Mouse (Mus musculus): ENCODE measurements around the gene Gltp. TPM values are rescaled to one million over a fixed set of nuclear protein-coding genes. Genes with fewer than 3 reads are reported as not detected.

The Gltp gene
- total and polyA plus RNA-seq, 3 experiments, result 14.2 to 37.8 (median 17.0) TPM

DNA sequence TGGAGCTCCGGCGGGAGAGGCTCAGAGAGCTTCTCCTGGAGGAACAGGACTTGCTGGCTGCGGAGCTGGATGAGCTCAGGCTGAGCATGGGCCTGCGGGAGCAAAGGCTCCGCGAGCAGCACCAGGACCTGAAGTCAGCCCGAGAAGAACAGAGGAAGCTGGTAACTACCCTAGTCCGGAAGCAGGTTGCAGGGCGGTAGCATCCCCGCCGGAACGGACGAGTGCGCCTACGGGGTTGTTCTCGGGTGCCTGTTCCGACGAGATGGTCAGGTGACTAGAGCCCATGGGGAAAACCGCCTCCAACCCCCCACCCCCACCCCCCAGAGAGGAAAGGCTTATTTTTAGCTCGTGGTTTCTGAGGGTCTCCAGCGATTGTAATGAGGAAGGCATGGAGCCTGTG is 18.6 kb upstream of the Gltp start:
- H3K79me2 ChIP-seq (replicated peaks; ENCODE audit: control insufficient read depth, insufficient read depth, low read length), result no peaks in the 10 kb centered on the region
- TF ChIP-seq POLR2A (IDR thresholded peaks at IDR 0.05; ENCODE audit: insufficient read depth, low read depth, low read length) (no peak), CTCF (IDR thresholded peaks at IDR 0.05) (no peak), EP300 (IDR thresholded peaks at IDR 0.05; ENCODE audit: insufficient read depth, low read depth, low read length) (no peak)
- 90% methylated on average over 21 of the region's 21 CpGs for WGBS
- H3K4me3 ChIP-seq, result no peak overlapping the region
- intact Hi-C loops (cut with DNase I), result loop anchor here (5.0 kb wide), 1 partner anchor 98 kb away; no protein-coding TSS in a partner anchor
- no peak for DNase-seq
- H3K27ac ChIP-seq, result no peak overlapping the region
- H3K27me3 ChIP-seq (ENCODE audit: control insufficient read depth, insufficient read depth, low read length), result no peaks in the 10 kb centered on the region
- H3K9ac ChIP-seq (ENCODE audit: low read depth, low read length), result no peak overlapping the region
- H3K4me1 ChIP-seq (ENCODE audit: control insufficient read depth, insufficient read depth, low read length), result peaks cover 2% of the 10 kb centered on the region
- H3K36me3 ChIP-seq (ENCODE audit: control insufficient read depth, insufficient read depth, low read length), result no peaks in the 10 kb centered on the region

DNA sequence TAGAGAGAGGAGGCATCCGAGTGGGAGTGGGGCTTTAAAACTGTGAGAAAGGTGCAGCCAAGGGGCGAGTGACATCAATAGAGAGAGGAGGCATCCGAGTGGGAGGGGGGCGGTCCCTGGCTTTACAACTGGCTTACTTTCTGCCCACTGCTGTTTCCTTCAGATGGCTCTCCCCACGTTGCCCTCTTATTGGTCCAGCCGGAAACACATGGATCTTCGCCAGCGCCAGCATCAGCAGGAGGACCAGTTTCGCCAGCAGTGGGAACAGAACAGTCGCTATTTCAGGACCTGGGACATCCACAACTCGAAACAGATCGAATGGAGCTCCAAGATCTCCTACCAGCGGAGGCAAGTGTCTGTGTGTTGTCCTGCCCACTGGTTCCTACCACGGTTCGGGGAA is 17.7 kb upstream of the Gltp start:
- Histone ChIP-seq H3K9ac (ENCODE audit: low read depth, low read length) (no peak overlapping the region), H3K27me3 (ENCODE audit: control insufficient read depth, insufficient read depth, low read length) (no peaks in the 10 kb centered on the region), H3K27ac (no peak overlapping the region), H3K79me2 (replicated peaks; ENCODE audit: control insufficient read depth, insufficient read depth, low read length) (no peaks in the 10 kb centered on the region), H3K4me3 (no peak overlapping the region; the same call in 1 of the 2 replicates), H3K4me1 (ENCODE audit: control insufficient read depth, insufficient read depth, low read length) (peaks cover 2% of the 10 kb centered on the region), H3K36me3 (ENCODE audit: control insufficient read depth, insufficient read depth, low read length) (no peaks in the 10 kb centered on the region)
- DNase-seq, result no peak
- TF ChIP-seq CTCF (IDR thresholded peaks at IDR 0.05), result no peak
- TF ChIP-seq POLR2A (IDR thresholded peaks at IDR 0.05; ENCODE audit: insufficient read depth, low read depth, low read length), result no peak
- TF ChIP-seq EP300 (IDR thresholded peaks at IDR 0.05; ENCODE audit: insufficient read depth, low read depth, low read length), result no peak
- 46% methylated on average over 15 of the region's 15 CpGs for WGBS
- intact Hi-C loops (cut with DNase I), result loop anchor here (5.0 kb wide), 1 partner anchor 99 kb away; no protein-coding TSS in a partner anchor

DNA sequence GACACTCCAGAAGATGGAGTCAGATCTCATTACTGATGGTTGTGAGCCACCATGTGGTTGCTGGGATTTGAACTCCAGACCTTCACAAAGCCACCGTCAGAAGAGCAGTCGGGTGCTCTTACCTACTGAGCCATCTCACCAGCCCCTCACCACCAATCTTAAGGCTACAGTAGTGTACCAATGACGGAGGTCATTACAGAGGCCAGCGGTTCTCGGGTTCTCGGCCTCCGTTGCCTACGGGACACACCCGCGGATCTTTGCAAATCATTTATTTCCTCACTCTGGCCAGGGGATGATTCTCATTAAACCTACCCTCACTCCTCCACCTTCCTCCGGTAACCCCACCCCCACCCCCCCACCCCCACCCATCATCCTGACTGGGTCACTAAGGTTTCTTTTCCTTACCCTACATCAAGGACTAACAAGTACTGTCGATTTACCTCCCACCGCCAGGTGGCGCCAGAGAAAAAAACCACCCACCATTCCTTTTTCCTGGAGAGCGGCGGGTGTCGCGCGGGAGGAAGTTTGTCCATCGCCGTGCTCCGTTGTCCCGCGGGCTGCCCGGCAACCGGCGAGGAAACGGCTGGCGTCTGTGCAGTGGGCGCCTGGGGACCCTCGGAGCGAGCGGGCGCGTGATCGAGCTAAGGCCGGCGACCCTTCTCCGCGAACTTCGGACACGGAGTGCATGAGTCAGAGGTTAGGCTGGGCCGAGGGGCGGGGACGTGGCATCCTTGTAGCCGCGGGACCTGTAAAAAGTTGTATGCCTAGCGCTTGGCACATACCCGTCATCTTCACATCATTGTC is 16.7 kb upstream of the Gltp start, which contains the start of gene Tchp:
TSS of gene Tchp (plus strand) at position 496 of the 804 bp plus-strand sequence.
- 4% methylated on average over 49 of the region's 49 CpGs for WGBS
- peak within 1 kb of the TSS; percentile 85 for H3K9ac ChIP-seq (ENCODE audit: low read depth, low read length)
- H3K4me3 ChIP-seq, result peak within 1 kb of the TSS; percentile 92
- no peaks in the 10 kb centered on the region for H3K36me3 ChIP-seq (ENCODE audit: control insufficient read depth, insufficient read depth, low read length)
- H3K79me2 ChIP-seq (replicated peaks; ENCODE audit: control insufficient read depth, insufficient read depth, low read length), result no peaks in the 10 kb centered on the region
- H3K4me1 ChIP-seq (ENCODE audit: control insufficient read depth, insufficient read depth, low read length), result peaks cover 2% of the 10 kb centered on the region
- TF ChIP-seq EP300 (IDR thresholded peaks at IDR 0.05; ENCODE audit: insufficient read depth, low read depth, low read length) (peak; percentile 79), CTCF (IDR thresholded peaks at IDR 0.05) (peak; percentile 79), POLR2A (IDR thresholded peaks at IDR 0.05; ENCODE audit: insufficient read depth, low read depth, low read length) (peak; percentile 43; the same call in 1 of the 2 replicates)
- DNase-seq, result peak; percentile 93 to 96
- peak within 1 kb of the TSS; percentile 75 for H3K27ac ChIP-seq
- intact Hi-C loops (cut with DNase I), result loop anchor here (2.0 to 5.0 kb wide), 2 partner anchors 33 to 100 kb away; no protein-coding TSS in a partner anchor
- no peaks in the 10 kb centered on the region for H3K27me3 ChIP-seq (ENCODE audit: control insufficient read depth, insufficient read depth, low read length)

DNA sequence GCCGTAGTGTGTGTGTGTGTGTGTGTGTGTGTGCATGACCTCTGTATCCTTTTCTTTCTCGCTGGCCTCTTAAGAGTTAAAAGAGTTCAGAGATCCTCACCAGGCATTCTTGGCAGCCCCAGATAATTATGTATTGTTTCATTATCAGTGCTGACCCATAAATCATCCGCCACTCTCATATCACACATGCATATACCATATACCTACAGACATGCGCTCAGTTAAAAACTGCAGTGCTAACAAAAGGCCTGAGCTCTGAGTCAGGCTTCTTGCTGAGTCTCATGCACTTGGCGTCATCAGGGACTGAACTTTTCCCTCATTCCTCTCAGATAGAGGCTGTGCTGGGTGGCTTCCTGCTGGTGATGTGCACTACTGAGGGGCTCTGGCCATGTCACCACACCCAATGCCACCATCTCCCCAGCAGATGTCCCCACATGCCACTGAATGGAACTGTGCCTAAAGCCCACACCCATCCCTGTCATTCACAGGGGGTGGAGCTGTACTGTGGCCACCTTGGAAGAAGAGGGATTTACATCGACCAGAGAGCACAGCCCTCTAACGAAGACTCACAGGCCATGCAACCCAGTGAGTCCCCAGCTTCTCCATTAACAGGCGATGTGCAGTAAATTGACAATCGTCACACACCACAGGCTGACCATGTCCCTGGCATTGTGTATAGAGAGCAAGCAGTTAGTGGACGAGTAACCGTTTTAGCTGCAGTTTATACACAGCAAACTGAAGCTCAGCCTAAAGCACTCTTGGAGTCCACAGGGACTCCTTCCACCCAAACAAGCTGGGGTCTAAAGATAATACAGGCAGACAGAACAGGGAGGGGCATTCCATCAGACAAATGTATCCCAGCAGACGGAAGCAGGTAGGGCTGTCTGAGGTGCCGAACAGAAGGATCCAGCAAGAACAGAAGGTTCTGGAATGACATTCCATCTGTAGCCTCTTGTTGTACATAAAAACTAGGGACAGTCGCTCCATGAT is 11.9 kb upstream of the Gltp start:
- TF ChIP-seq CTCF (IDR thresholded peaks at IDR 0.05) (peak; percentile 57), EP300 (IDR thresholded peaks at IDR 0.05; ENCODE audit: insufficient read depth, low read depth, low read length) (0 out of 2 replicates have a peak, but pooled peaks have one; percentile 59), POLR2A (IDR thresholded peaks at IDR 0.05; ENCODE audit: insufficient read depth, low read depth, low read length) (no peak)
- Histone ChIP-seq H3K27me3 (ENCODE audit: control insufficient read depth, insufficient read depth, low read length) (no peaks in the 10 kb centered on the region), H3K79me2 (replicated peaks; ENCODE audit: control insufficient read depth, insufficient read depth, low read length) (no peaks in the 10 kb centered on the region), H3K9ac (ENCODE audit: low read depth, low read length) (no peak overlapping the region), H3K27ac (no peak overlapping the region), H3K4me3 (no peak overlapping the region), H3K36me3 (ENCODE audit: control insufficient read depth, insufficient read depth, low read length) (no peaks in the 10 kb centered on the region), H3K4me1 (ENCODE audit: control insufficient read depth, insufficient read depth, low read length) (no peaks in the 10 kb centered on the region)
- WGBS, result 53% methylated on average over 14 of the region's 14 CpGs
- intact Hi-C loops (cut with DNase I), result no loop called here
- no peak for DNase-seq

DNA sequence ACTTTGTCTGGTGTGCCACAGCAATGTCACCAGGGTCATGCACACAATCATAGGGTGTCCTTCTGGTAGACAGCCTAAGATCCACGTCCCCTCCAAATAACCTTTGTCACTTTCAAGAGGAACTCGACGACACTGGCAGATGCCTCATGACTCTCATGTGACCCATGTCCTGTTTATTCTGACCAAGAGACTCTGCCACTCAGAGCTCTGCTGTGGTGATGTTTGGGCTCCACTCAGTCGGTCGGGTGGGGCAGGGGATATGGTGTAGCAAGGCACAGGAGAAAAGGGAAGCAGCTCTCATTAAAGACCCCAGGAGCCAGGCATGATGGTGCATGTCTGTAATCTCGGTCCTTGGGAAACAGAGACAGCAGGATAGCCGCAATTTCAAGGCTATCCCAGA is 8.2 kb upstream of the Gltp start:
- Histone ChIP-seq H3K27ac (no peak overlapping the region), H3K27me3 (ENCODE audit: control insufficient read depth, insufficient read depth, low read length) (no peaks in the 10 kb centered on the region), H3K36me3 (ENCODE audit: control insufficient read depth, insufficient read depth, low read length) (no peaks in the 10 kb centered on the region), H3K79me2 (replicated peaks; ENCODE audit: control insufficient read depth, insufficient read depth, low read length) (no peaks in the 10 kb centered on the region), H3K4me1 (ENCODE audit: control insufficient read depth, insufficient read depth, low read length) (no peaks in the 10 kb centered on the region), H3K4me3 (no peak overlapping the region), H3K9ac (ENCODE audit: low read depth, low read length) (no peak overlapping the region)
- intact Hi-C loops (cut with DNase I), result no loop called here
- 37% methylated on average over 7 of the region's 7 CpGs for WGBS
- DNase-seq, result peak in 1 of 2 experiments; percentile 54
- TF ChIP-seq CTCF (IDR thresholded peaks at IDR 0.05) (no peak), EP300 (IDR thresholded peaks at IDR 0.05; ENCODE audit: insufficient read depth, low read depth, low read length) (no peak), POLR2A (IDR thresholded peaks at IDR 0.05; ENCODE audit: insufficient read depth, low read depth, low read length) (no peak)

All from heart, adult 2 months (tissue).